Mouse (Mus musculus): ENCODE measurements around the gene Dclk2.

GRCm38 (mm10) chr3:86809199-86809598, 111.5 kb downstream of the Dclk2 start:
- TF ChIP-seq POLR2A (IDR thresholded peaks at IDR 0.05; ENCODE audit: insufficient read depth, low read length) (no peak), CTCF (IDR thresholded peaks at IDR 0.05; ENCODE audit: low read depth, low read length) (no peak)
